Mouse (Mus musculus) neural tube, postnatal 0 days (tissue): Measurements from ENCODE around the gene Lyplal1. TPM values are rescaled to one million over a fixed set of nuclear protein-coding genes. Genes with fewer than 3 reads are reported as not detected.

Experiments used
- polyA plus RNA-seq: library from polyadenylated mRNA; unstranded; fragments of >200 nt; fragmentation: Nextera tagmentation; extraction: Ambion mirVana; gene quantifications from 2 replicates; pipeline ENCODE4 v1.2.1, GENCODE M21; 2015

Lyplal1 gene
- polyA plus RNA-seq: 14.7 TPM in 2 replicates

GRCm38 (mm10) chr1:186116701-186117488 lies at the start of gene Lyplal1:
Gene Lyplal1 (minus strand): TSS chr1:186117310.

